Mouse (Mus musculus): ENCODE measurements around the gene Ndufb2. TPM values are rescaled to one million over a fixed set of nuclear protein-coding genes. Genes with fewer than 3 reads are reported as not detected.

Ndufb2 gene
- total and polyA plus RNA-seq, 3 experiments = 22.0 to 155 (median 78.6) TPM

GRCm38 (mm10) chr6:39559276-39559939 is 33.0 kb upstream of the Ndufb2 start:
- Histone ChIP-seq H3K4me1 (ENCODE audit: insufficient read depth, low read depth, low read length) (peaks cover 9% of the 10 kb centered on the region), H3K27me3 (ENCODE audit: insufficient read depth, low read length) (peaks cover 39% of the 10 kb centered on the region), H3K36me3 (replicated peaks) (no peaks in the 10 kb centered on the region), H3K9me3 (replicated peaks) (peaks cover 2% of the 10 kb centered on the region), H3K4me3 (ENCODE audit: low read depth, low read length) (no peak overlapping the region)
- no peak for DNase-seq (ENCODE audit: low spot score)
- TF ChIP-seq POLR2AphosphoS5 (IDR thresholded peaks at IDR 0.05; ENCODE audit: insufficient replicate concordance, low read depth, low read length) = no peak
- no peak for TF ChIP-seq GATA2 (IDR thresholded peaks at IDR 0.05; ENCODE audit: borderline replicate concordance, low read depth, low read length)
- TF ChIP-seq GATA1 (IDR thresholded peaks at IDR 0.05; ENCODE audit: borderline replicate concordance, low read length) = no peak
- TF ChIP-seq CTCF (IDR thresholded peaks at IDR 0.05; ENCODE audit: low read depth, low read length) = no peak
- TF ChIP-seq TAL1 (conservative IDR thresholded peaks at IDR 0.05; ENCODE audit: low read depth, low read length) = no peak
- no peak for ATAC-seq (ENCODE audit: extremely low read depth, insufficient number of reproducible peaks, low FRiP score, poor library complexity, severe bottlenecking)

GRCm38 (mm10) chr6:39562166-39563015 is 30.0 kb upstream of the Ndufb2 start:
- Histone ChIP-seq H3K9me3 (replicated peaks) (peaks cover 2% of the 10 kb centered on the region), H3K36me3 (replicated peaks) (no peaks in the 10 kb centered on the region), H3K4me3 (ENCODE audit: low read depth, low read length) (no peak overlapping the region; the same call in 1 of the 2 replicates), H3K4me1 (ENCODE audit: insufficient read depth, low read depth, low read length) (peaks cover 9% of the 10 kb centered on the region), H3K27me3 (ENCODE audit: insufficient read depth, low read length) (peaks cover 20% of the 10 kb centered on the region)
- ATAC-seq (ENCODE audit: extremely low read depth, insufficient number of reproducible peaks, low FRiP score, poor library complexity, severe bottlenecking) (peak; percentile 66; the same call in 1 of the 2 replicates), DNase-seq (ENCODE audit: low spot score) (peak; percentile 40)
- TF ChIP-seq CTCF (IDR thresholded peaks at IDR 0.05; ENCODE audit: low read depth, low read length) (peak; percentile 62), GATA2 (IDR thresholded peaks at IDR 0.05; ENCODE audit: borderline replicate concordance, low read depth, low read length) (no peak)

GRCm38 (mm10) chr6:39567528-39567927 is 24.8 kb upstream of the Ndufb2 start:
- Histone ChIP-seq H3K9me3 (replicated peaks) (no peaks in the 10 kb centered on the region), H3K27me3 (ENCODE audit: insufficient read depth, low read length) (peaks cover 36% of the 10 kb centered on the region), H3K4me1 (ENCODE audit: insufficient read depth, low read depth, low read length) (peaks cover 4% of the 10 kb centered on the region), H3K4me3 (ENCODE audit: low read depth, low read length) (no peak overlapping the region), H3K36me3 (replicated peaks) (no peaks in the 10 kb centered on the region)
- peak; percentile 30; the same call in 1 of the 2 replicates for TF ChIP-seq CTCF (IDR thresholded peaks at IDR 0.05; ENCODE audit: low read depth, low read length)
- TF ChIP-seq TAL1 (conservative IDR thresholded peaks at IDR 0.05; ENCODE audit: low read depth, low read length) = no peak
- DNase-seq (ENCODE audit: low spot score) (peak; percentile 29), ATAC-seq (ENCODE audit: extremely low read depth, insufficient number of reproducible peaks, low FRiP score, poor library complexity, severe bottlenecking) (no peak)

GRCm38 (mm10) chr6:39570426-39570825 is 21.9 kb upstream of the Ndufb2 start:
- Histone ChIP-seq H3K9me3 (replicated peaks) (no peaks in the 10 kb centered on the region), H3K27me3 (ENCODE audit: insufficient read depth, low read length) (peaks cover 34% of the 10 kb centered on the region), H3K36me3 (replicated peaks) (peaks cover 2% of the 10 kb centered on the region), H3K4me3 (ENCODE audit: low read depth, low read length) (no peak overlapping the region), H3K4me1 (ENCODE audit: insufficient read depth, low read depth, low read length) (peaks cover 22% of the 10 kb centered on the region)
- TF ChIP-seq CTCF (IDR thresholded peaks at IDR 0.05; ENCODE audit: low read depth, low read length) (no peak), GATA2 (IDR thresholded peaks at IDR 0.05; ENCODE audit: borderline replicate concordance, low read depth, low read length) (no peak), POLR2AphosphoS5 (IDR thresholded peaks at IDR 0.05; ENCODE audit: insufficient replicate concordance, low read depth, low read length) (no peak), TAL1 (conservative IDR thresholded peaks at IDR 0.05; ENCODE audit: low read depth, low read length) (no peak), GATA1 (IDR thresholded peaks at IDR 0.05; ENCODE audit: borderline replicate concordance, low read length) (no peak)
- DNase-seq (ENCODE audit: low spot score) (no peak), ATAC-seq (ENCODE audit: extremely low read depth, insufficient number of reproducible peaks, low FRiP score, poor library complexity, severe bottlenecking) (no peak)

- peaks cover 15% of the 10 kb centered on the region for H3K27me3 ChIP-seq (ENCODE audit: insufficient read depth, low read length)
- H3K9me3 ChIP-seq (replicated peaks) = no peaks in the 10 kb centered on the region
- peaks cover 22% of the 10 kb centered on the region for H3K4me1 ChIP-seq (ENCODE audit: insufficient read depth, low read depth, low read length)
- peak within 1 kb of the TSS; percentile 83 for H3K4me3 ChIP-seq (ENCODE audit: low read depth, low read length)
- TF ChIP-seq GATA2 (IDR thresholded peaks at IDR 0.05; ENCODE audit: borderline replicate concordance, low read depth, low read length) = no peak
- TF ChIP-seq POLR2AphosphoS5 (IDR thresholded peaks at IDR 0.05; ENCODE audit: insufficient replicate concordance, low read depth, low read length) = no peak
- no peak for TF ChIP-seq CTCF (IDR thresholded peaks at IDR 0.05; ENCODE audit: low read depth, low read length)
- TF ChIP-seq GATA1 (IDR thresholded peaks at IDR 0.05; ENCODE audit: borderline replicate concordance, low read length) = no peak
- ATAC-seq (ENCODE audit: extremely low read depth, insufficient number of reproducible peaks, low FRiP score, poor library complexity, severe bottlenecking) = peak; percentile 95
- DNase-seq (ENCODE audit: low spot score) = peak; percentile 88
- H3K36me3 ChIP-seq (replicated peaks) = peaks cover 27% of the 10 kb centered on the region
These were observed 18.4 kb upstream of the Ndufb2 start, which contains the start of gene Adck2 for GRCm38 (mm10) chr6:39573791-39574554. Adck2 (plus strand) TSS chr6:39573873.

- ATAC-seq (ENCODE audit: extremely low read depth, insufficient number of reproducible peaks, low FRiP score, poor library complexity, severe bottlenecking) = no peak
- H3K4me3 ChIP-seq (ENCODE audit: low read depth, low read length) = peak overlapping the region; percentile 83
- peaks cover 22% of the 10 kb centered on the region for H3K4me1 ChIP-seq (ENCODE audit: insufficient read depth, low read depth, low read length)
These were observed 17.9 kb upstream of the Ndufb2 start for GRCm38 (mm10) chr6:39574555-39574869.

More at GRCm38 (mm10) chr6:39574555-39574869, 17.9 kb upstream of the Ndufb2 start:
- Histone ChIP-seq H3K27me3 (ENCODE audit: insufficient read depth, low read length) (peaks cover 10% of the 10 kb centered on the region), H3K36me3 (replicated peaks) (peaks cover 32% of the 10 kb centered on the region), H3K9me3 (replicated peaks) (no peaks in the 10 kb centered on the region)
- peak; percentile 15 for DNase-seq (ENCODE audit: low spot score)
- TF ChIP-seq GATA1 (IDR thresholded peaks at IDR 0.05; ENCODE audit: borderline replicate concordance, low read length) = no peak
- TF ChIP-seq GATA2 (IDR thresholded peaks at IDR 0.05; ENCODE audit: borderline replicate concordance, low read depth, low read length) = no peak
- TF ChIP-seq TAL1 (conservative IDR thresholded peaks at IDR 0.05; ENCODE audit: low read depth, low read length) = no peak
- no peak for TF ChIP-seq CTCF (IDR thresholded peaks at IDR 0.05; ENCODE audit: low read depth, low read length)
- TF ChIP-seq POLR2AphosphoS5 (IDR thresholded peaks at IDR 0.05; ENCODE audit: insufficient replicate concordance, low read depth, low read length) = no peak

Data from G1E (cell line).